Mouse (Mus musculus): ENCODE results near the gene Dlg4. TPM values are rescaled to one million over a fixed set of nuclear protein-coding genes. Genes with fewer than 3 reads are reported as not detected.

Dlg4 gene
- 5.4 and 19.4 TPM in 2 replicates for polyA plus RNA-seq (2011; ENCODE audit: insufficient read depth, insufficient read length, low replicate concordance, missing spikeins)

- TF ChIP-seq POLR2A (IDR thresholded peaks at IDR 0.05; ENCODE audit: borderline replicate concordance, control insufficient read depth, low read depth, low read length) (no peak), CTCF (IDR thresholded peaks at IDR 0.05; ENCODE audit: control insufficient read depth, insufficient read depth, low read length) (no peak)
- WGBS, result 75% methylated on average over 3 of the region's 3 CpGs
- Histone ChIP-seq H3K4me1 (ENCODE audit: control insufficient read depth, insufficient read depth, low read length) (peaks cover 1% of the 10 kb centered on the region; the same call in 1 of the 2 replicates), H3K27ac (ENCODE audit: control insufficient read depth, insufficient read depth, low read depth, low read length, poor library complexity) (no peak within 1 kb of the TSS), H3K4me3 (replicated peaks; ENCODE audit: control insufficient read depth, low read depth, low read length) (no peak within 1 kb of the TSS)
Measured at GRCm38 (mm10) chr11:70016669-70017068, at the start of gene Dlg4. Dlg4 (plus strand) TSS chr11:70016942.

GRCm38 (mm10) chr11:69968793-69969192 is 47.9 kb upstream of the Dlg4 start:
- WGBS, result 79% methylated on average over 4 of the region's 4 CpGs
- Histone ChIP-seq H3K27ac (ENCODE audit: control insufficient read depth, insufficient read depth, low read depth, low read length, poor library complexity) (no peak overlapping the region), H3K4me1 (ENCODE audit: control insufficient read depth, insufficient read depth, low read length) (peaks cover 1% of the 10 kb centered on the region; the same call in 1 of the 2 replicates), H3K4me3 (replicated peaks; ENCODE audit: control insufficient read depth, low read depth, low read length) (no peak overlapping the region)
- no peak for TF ChIP-seq CTCF (IDR thresholded peaks at IDR 0.05; ENCODE audit: control insufficient read depth, insufficient read depth, low read length)

GRCm38 (mm10) chr11:69970222-69970621 is 46.5 kb upstream of the Dlg4 start:
- H3K27ac ChIP-seq (ENCODE audit: control insufficient read depth, insufficient read depth, low read depth, low read length, poor library complexity), result no peak overlapping the region
- H3K4me1 ChIP-seq (ENCODE audit: control insufficient read depth, insufficient read depth, low read length), result peaks cover 1% of the 10 kb centered on the region; the same call in 1 of the 2 replicates
- TF ChIP-seq POLR2A (IDR thresholded peaks at IDR 0.05; ENCODE audit: borderline replicate concordance, control insufficient read depth, low read depth, low read length) (no peak), CTCF (IDR thresholded peaks at IDR 0.05; ENCODE audit: control insufficient read depth, insufficient read depth, low read length) (no peak)
- 77% methylated on average over 6 of the region's 6 CpGs for WGBS
- H3K4me3 ChIP-seq (replicated peaks; ENCODE audit: control insufficient read depth, low read depth, low read length), result no peak overlapping the region

- TF ChIP-seq POLR2A (IDR thresholded peaks at IDR 0.05; ENCODE audit: borderline replicate concordance, control insufficient read depth, low read depth, low read length), result no peak
- no peak for TF ChIP-seq CTCF (IDR thresholded peaks at IDR 0.05; ENCODE audit: control insufficient read depth, insufficient read depth, low read length)
- Histone ChIP-seq H3K4me3 (replicated peaks; ENCODE audit: control insufficient read depth, low read depth, low read length) (no peak overlapping the region), H3K27ac (ENCODE audit: control insufficient read depth, insufficient read depth, low read depth, low read length, poor library complexity) (no peak overlapping the region), H3K4me1 (ENCODE audit: control insufficient read depth, insufficient read depth, low read length) (peaks cover 1% of the 10 kb centered on the region; the same call in 1 of the 2 replicates)
- 69% methylated on average over 3 of the region's 3 CpGs for WGBS
Measured at GRCm38 (mm10) chr11:69970775-69971174, 46.0 kb upstream of the Dlg4 start.

GRCm38 (mm10) chr11:69974907-69975306 is 41.8 kb upstream of the Dlg4 start:
- no peak overlapping the region for H3K4me3 ChIP-seq (replicated peaks; ENCODE audit: control insufficient read depth, low read depth, low read length)
- WGBS, result 87% methylated on average over 2 of the region's 2 CpGs
- TF ChIP-seq CTCF (IDR thresholded peaks at IDR 0.05; ENCODE audit: control insufficient read depth, insufficient read depth, low read length), result no peak
- TF ChIP-seq POLR2A (IDR thresholded peaks at IDR 0.05; ENCODE audit: borderline replicate concordance, control insufficient read depth, low read depth, low read length), result no peak
- no peaks in the 10 kb centered on the region for H3K4me1 ChIP-seq (ENCODE audit: control insufficient read depth, insufficient read depth, low read length)
- no peak overlapping the region for H3K27ac ChIP-seq (ENCODE audit: control insufficient read depth, insufficient read depth, low read depth, low read length, poor library complexity)

GRCm38 (mm10) chr11:69976271-69976670 is 40.5 kb upstream of the Dlg4 start:
- no peaks in the 10 kb centered on the region for H3K4me1 ChIP-seq (ENCODE audit: control insufficient read depth, insufficient read depth, low read length)
- TF ChIP-seq CTCF (IDR thresholded peaks at IDR 0.05; ENCODE audit: control insufficient read depth, insufficient read depth, low read length) (no peak), POLR2A (IDR thresholded peaks at IDR 0.05; ENCODE audit: borderline replicate concordance, control insufficient read depth, low read depth, low read length) (no peak)
- 79% methylated on average over 4 of the region's 4 CpGs for WGBS
- no peak overlapping the region for H3K27ac ChIP-seq (ENCODE audit: control insufficient read depth, insufficient read depth, low read depth, low read length, poor library complexity)
- no peak overlapping the region for H3K4me3 ChIP-seq (replicated peaks; ENCODE audit: control insufficient read depth, low read depth, low read length)

GRCm38 (mm10) chr11:69979827-69980195 is 36.9 kb upstream of the Dlg4 start:
- TF ChIP-seq CTCF (IDR thresholded peaks at IDR 0.05; ENCODE audit: control insufficient read depth, insufficient read depth, low read length), result peak; percentile 22; the same call in 1 of the 2 replicates
- peak; percentile 44; the same call in 1 of the 2 replicates for TF ChIP-seq POLR2A (IDR thresholded peaks at IDR 0.05; ENCODE audit: borderline replicate concordance, control insufficient read depth, low read depth, low read length)
- H3K4me1 ChIP-seq (ENCODE audit: control insufficient read depth, insufficient read depth, low read length), result no peaks in the 10 kb centered on the region; the same call in 1 of the 2 replicates
- H3K4me3 ChIP-seq (replicated peaks; ENCODE audit: control insufficient read depth, low read depth, low read length), result peak overlapping the region; percentile 72
- H3K27ac ChIP-seq (ENCODE audit: control insufficient read depth, insufficient read depth, low read depth, low read length, poor library complexity), result peak overlapping the region; percentile 93
- 3% methylated on average over 16 of the region's 16 CpGs for WGBS

- under 1% methylated on average over 58 of the region's 60 CpGs for WGBS
- Histone ChIP-seq H3K4me3 (replicated peaks; ENCODE audit: control insufficient read depth, low read depth, low read length) (peak overlapping the region; percentile 72), H3K27ac (ENCODE audit: control insufficient read depth, insufficient read depth, low read depth, low read length, poor library complexity) (peak overlapping the region; percentile 93), H3K4me1 (ENCODE audit: control insufficient read depth, insufficient read depth, low read length) (no peaks in the 10 kb centered on the region; the same call in 1 of the 2 replicates)
- TF ChIP-seq CTCF (IDR thresholded peaks at IDR 0.05; ENCODE audit: control insufficient read depth, insufficient read depth, low read length) (no peak), POLR2A (IDR thresholded peaks at IDR 0.05; ENCODE audit: borderline replicate concordance, control insufficient read depth, low read depth, low read length) (peak; percentile 96)
Measured at GRCm38 (mm10) chr11:69980196-69981140, 36.3 kb upstream of the Dlg4 start.
